Mouse (Mus musculus) liver, embryonic 14.5 days (tissue): Measurements from ENCODE around the gene Zfp609. TPM values are rescaled to one million over a fixed set of nuclear protein-coding genes. Genes with fewer than 3 reads are reported as not detected.

ENCODE experiments used
- ATAC-seq: fragments of 200-750 bp; cut with Nextera tagmentation; 2 replicates; pipeline ENCODE4 v1.8.0; 2017; ENCODE audit warnings: moderate number of reproducible peaks, mild to moderate bottlenecking, moderate library complexity; ENCODE audit not compliant: insufficient read depth
- DNase-seq, 3 experiments: peaks; one replicate each; pipeline ENCODE4 v3.0.0-alpha.2; 2012 to 2013; ENCODE audit warnings: low read depth in 3 of 3, low spot score in 3 of 3
- H3K27ac ChIP-seq: fragments of 300-500 bp; sonication (generic); 2 replicates; pipeline ENCODE4 v1.5.1; 2014; ENCODE audit warnings: moderate library complexity, mild to moderate bottlenecking, control low read depth, inconsistent platforms
- H3K27me3 ChIP-seq: fragments of 300-500 bp; sonication (generic); 2 replicates; pipeline ENCODE4 v1.6.1; 2014; ENCODE audit warnings: mild to moderate bottlenecking, low read length, moderate library complexity; ENCODE audit not compliant: control insufficient read depth, insufficient read depth
- H3K36me3 ChIP-seq: fragments of 300-500 bp; sonication (generic); replicated peaks from 2 replicates; pipeline ENCODE4 v1.6.1; 2014; ENCODE audit warnings: low read depth; ENCODE audit not compliant: control insufficient read depth, insufficient read depth
- H3K4me1 ChIP-seq, 2 experiments: fragments of 200-500 bp in 1 of 2; fragments of 300-500 bp in 1 of 2; sonication (generic) in 1 of 2; replicated peaks; 2 replicates each; pipeline ENCODE4 v1.6.1; 2012 to 2014; ENCODE audit warnings: antibody characterized with exemption in 1 of 2, inconsistent platforms in 1 of 2, low read length in 1 of 2; ENCODE audit not compliant: control insufficient read depth in 2 of 2, insufficient read depth in 2 of 2
- H3K4me2 ChIP-seq: fragments of 300-500 bp; sonication (generic); 2 replicates; pipeline ENCODE4 v1.6.1; 2014; ENCODE audit warnings: low read depth, mild to moderate bottlenecking, control low read depth, moderate library complexity
- H3K4me3 ChIP-seq, 2 experiments: fragments of 200-500 bp in 1 of 2; fragments of 300-500 bp in 1 of 2; sonication (generic) in 1 of 2; 2 replicates each; pipeline ENCODE4 v1.5.1; 2012 to 2014; ENCODE audit warnings: low read depth in 2 of 2, low read length in 2 of 2, mild to moderate bottlenecking in 2 of 2, control low read depth in 1 of 2, inconsistent platforms in 1 of 2, moderate library complexity in 1 of 2; ENCODE audit not compliant: insufficient read depth in 1 of 2
- H3K9ac ChIP-seq: fragments of 300-500 bp; sonication (generic); replicated peaks from 2 replicates; pipeline ENCODE4 v1.6.1; 2014; ENCODE audit warnings: mild to moderate bottlenecking, control low read depth, moderate library complexity
- H3K9me3 ChIP-seq: fragments of 300-500 bp; sonication (generic); 2 replicates; pipeline ENCODE4 v1.6.1; 2016; ENCODE audit warnings: low read length, mixed read lengths; ENCODE audit not compliant: control insufficient read depth
- CTCF ChIP-seq: IDR thresholded peaks from 2 replicates; pipeline ENCODE4 v1.5.1; 2016; ENCODE audit warnings: antibody characterized with exemption, low read depth, control low read depth
- EP300 ChIP-seq: IDR thresholded peaks from 2 replicates; pipeline ENCODE4 v1.6.1; 2016; ENCODE audit warnings: antibody characterized with exemption, low read depth
- WGBS: fragments of 180-500 bp; shearing (Covaris S2); extraction: QIAGEN DNeasy Blood & Tissue Kit; methylation state at CpG from one replicate; pipeline ENCODE4 v1.1.7; 2014; ENCODE audit not compliant: insufficient replicate concordance; 5-methylcytosine and 5-hydroxymethylcytosine counted together
- polyA plus RNA-seq, 2 experiments: library from polyadenylated mRNA; depleted of rRNA in 1 of 2; stranded (reverse) in 1 of 2; unstranded in 1 of 2; fragments of >200 nt; fragmentation: Nextera tagmentation in 1 of 2; extraction: Ambion mirVana in 1 of 2; gene quantifications; 2 replicates each; pipeline versions ENCODE4 v1.2.1 to v1.2.3; 2012 to 2014

The Zfp609 gene
- polyA plus RNA-seq, 2 experiments, result 1.1 to 2.7 TPM

DNA sequence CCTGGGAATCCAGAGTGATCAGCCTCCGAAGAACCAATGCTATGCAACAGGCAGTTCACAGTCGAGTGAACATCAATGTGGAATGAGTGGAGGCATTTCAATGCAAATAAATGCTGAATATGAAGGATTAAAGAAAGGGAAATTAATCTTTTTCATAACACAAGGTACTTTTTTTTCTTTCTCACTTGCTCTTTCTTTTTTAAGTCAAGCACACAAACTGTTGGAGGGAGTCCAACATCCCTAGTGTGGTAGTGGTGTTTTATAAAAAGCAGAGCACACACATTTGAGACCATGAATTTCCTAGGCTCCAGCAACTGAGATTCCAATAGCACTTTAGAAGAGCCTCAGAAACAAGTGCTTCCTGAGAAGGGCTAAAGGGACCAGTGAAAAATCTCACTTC, 4.7 kb upstream of the Zfp609 start:
- 71% methylated on average over 2 of the region's 2 CpGs for WGBS
- Histone ChIP-seq H3K9ac (no peak overlapping the region), H3K4me2 (no peak overlapping the region), H3K36me3 (no peaks in the 10 kb centered on the region; the same call in 1 of the 2 replicates), H3K9me3 (no peaks in the 10 kb centered on the region), H3K4me1 (peaks cover 9 to 14% of the 10 kb centered on the region in 2 experiments; a peak in 3 of 4 replicates), H3K27me3 (no peaks in the 10 kb centered on the region), H3K27ac (no peak overlapping the region), H3K4me3 (no peak overlapping the region)
- TF ChIP-seq EP300 (no peak), CTCF (no peak)
- DNase-seq, result no peak
- no peak for ATAC-seq

- Histone ChIP-seq H3K9me3 (no peaks in the 10 kb centered on the region), H3K4me2 (no peak overlapping the region), H3K4me1 (peaks cover 13 to 19% of the 10 kb centered on the region in 2 experiments), H3K9ac (no peak overlapping the region), H3K27me3 (no peaks in the 10 kb centered on the region), H3K36me3 (no peaks in the 10 kb centered on the region), H3K27ac (no peak overlapping the region), H3K4me3 (no peak overlapping the region)
- TF ChIP-seq EP300, result no peak
- no peak for TF ChIP-seq CTCF
- DNase-seq (no peak), ATAC-seq (no peak)
- 23% methylated on average over 4 of the region's 4 CpGs for WGBS
Measured at GRCm38 (mm10) chr9:65831164-65831563, 3.8 kb upstream of the Zfp609 start.

GRCm38 (mm10) chr9:65830255-65830654, 2.9 kb upstream of the Zfp609 start:
- no peak for ATAC-seq
- H3K4me1 ChIP-seq, result peaks cover 21 to 26% of the 10 kb centered on the region in 2 experiments
- H3K9me3 ChIP-seq, result no peaks in the 10 kb centered on the region
- H3K36me3 ChIP-seq, result no peaks in the 10 kb centered on the region
- DNase-seq, result no peak
- no peak overlapping the region for H3K27ac ChIP-seq
- no peaks in the 10 kb centered on the region for H3K27me3 ChIP-seq
- H3K9ac ChIP-seq, result no peak overlapping the region
- whole genome bisulfite sequencing, result 68% methylated on average over 4 of the region's 4 CpGs
- H3K4me3 ChIP-seq, result no peak overlapping the region
- TF ChIP-seq CTCF, result no peak
- TF ChIP-seq EP300, result no peak
- H3K4me2 ChIP-seq, result no peak overlapping the region

GRCm38 (mm10) chr9:65829410-65829809, 2.0 kb upstream of the Zfp609 start:
- Histone ChIP-seq H3K4me2 (no peak overlapping the region), H3K9me3 (no peaks in the 10 kb centered on the region), H3K9ac (no peak overlapping the region), H3K27me3 (no peaks in the 10 kb centered on the region), H3K4me1 (peaks cover 27 to 29% of the 10 kb centered on the region in 2 experiments), H3K36me3 (no peaks in the 10 kb centered on the region), H3K27ac (no peak overlapping the region), H3K4me3 (no peak overlapping the region)
- no peak for ATAC-seq
- peak in 1 of 3 experiments; percentile 41 for DNase-seq
- TF ChIP-seq CTCF, result peak; percentile 59
- TF ChIP-seq EP300, result no peak
- WGBS, result 88% methylated on average over 1 of the region's 2 CpGs

DNA sequence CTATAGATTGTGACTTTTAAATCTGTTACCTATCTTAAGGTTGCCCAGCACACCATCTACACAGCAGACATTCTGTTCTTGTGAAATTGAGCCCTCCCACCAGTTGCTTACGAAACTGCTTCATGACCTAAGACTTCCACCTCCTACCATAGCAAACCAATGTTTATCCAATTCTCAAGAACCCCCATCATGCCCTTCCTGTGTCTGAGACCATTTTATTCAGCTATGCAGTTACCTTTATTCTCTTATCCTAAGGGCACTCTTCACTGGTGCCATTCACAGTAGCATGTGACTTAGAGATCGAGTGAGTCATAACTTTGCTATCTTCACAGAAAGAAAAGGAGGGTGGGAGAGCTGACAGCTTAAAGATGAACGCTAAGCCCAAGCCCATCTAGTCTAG, 1.1 kb upstream of the Zfp609 start:
- H3K9me3 ChIP-seq, result no peaks in the 10 kb centered on the region
- H3K9ac ChIP-seq, result peak overlapping the region; percentile 81; the same call in 1 of the 2 replicates
- H3K27me3 ChIP-seq, result no peaks in the 10 kb centered on the region
- H3K4me3 ChIP-seq, result peak overlapping the region; percentile 72 to 74; a peak in 2 of 4 replicates
- peaks cover 36% of the 10 kb centered on the region in 2 experiments for H3K4me1 ChIP-seq
- no peak overlapping the region for H3K27ac ChIP-seq
- TF ChIP-seq CTCF (no peak), EP300 (no peak)
- DNase-seq (no peak), ATAC-seq (no peak)
- H3K36me3 ChIP-seq, result no peaks in the 10 kb centered on the region
- 22% methylated on average over 3 of the region's 3 CpGs for WGBS
- peak overlapping the region; percentile 90 for H3K4me2 ChIP-seq
